Mouse (Mus musculus) embryonic facial prominence, embryonic 13.5 days (tissue): ENCODE measurements around the gene Cldn4. TPM values are rescaled to one million over a fixed set of nuclear protein-coding genes. Genes with fewer than 3 reads are reported as not detected.

Experiments
- ATAC-seq: fragments of 200-750 bp; cut with Nextera tagmentation; 2 replicates; pipeline ENCODE4 v1.8.0; 2017; ENCODE audit warnings: low read depth; ENCODE audit not compliant: insufficient number of reproducible peaks, insufficient read depth, low FRiP score, low TSS enrichment
- H3K27ac ChIP-seq: fragments of 300-500 bp; sonication (generic); 2 replicates; pipeline ENCODE4 v1.5.1; 2015; ENCODE audit warnings: moderate library complexity, mild to moderate bottlenecking, inconsistent platforms
- H3K27me3 ChIP-seq: fragments of 300-500 bp; sonication (generic); 2 replicates; pipeline ENCODE4 v1.6.1; 2015; ENCODE audit warnings: mild to moderate bottlenecking, inconsistent platforms
- H3K36me3 ChIP-seq: fragments of 300-500 bp; sonication (generic); 2 replicates; pipeline ENCODE4 v1.6.1; 2015; ENCODE audit warnings: mild to moderate bottlenecking, inconsistent platforms
- H3K4me1 ChIP-seq: fragments of 300-500 bp; sonication (generic); 2 replicates; pipeline ENCODE4 v1.6.1; 2015; ENCODE audit warnings: inconsistent platforms
- H3K4me2 ChIP-seq: fragments of 300-500 bp; sonication (generic); 2 replicates; pipeline ENCODE4 v1.6.1; 2015; ENCODE audit warnings: moderate library complexity, mild to moderate bottlenecking, inconsistent platforms
- H3K4me3 ChIP-seq: fragments of 300-500 bp; sonication (generic); 2 replicates; pipeline ENCODE4 v1.5.1; 2015; ENCODE audit warnings: mild to moderate bottlenecking, inconsistent platforms
- H3K9ac ChIP-seq: fragments of 300-500 bp; sonication (generic); 2 replicates; pipeline ENCODE4 v1.6.1; 2015; ENCODE audit warnings: mild to moderate bottlenecking, inconsistent platforms
- H3K9me3 ChIP-seq: fragments of 300-500 bp; sonication (generic); 2 replicates; pipeline ENCODE4 v1.6.1; 2016; ENCODE audit warnings: inconsistent platforms
- WGBS: fragments of 180-500 bp; shearing (Covaris S2); methylation state at CpG from one replicate; pipeline ENCODE4 v1.1.7; 2015; ENCODE audit warnings: mixed read lengths; 5-methylcytosine and 5-hydroxymethylcytosine counted together
- polyA plus RNA-seq: library from polyadenylated mRNA; unstranded; fragments of >200 nt; fragmentation: Nextera tagmentation; extraction: Ambion mirVana; gene quantifications from 2 replicates; pipeline ENCODE4 v1.2.1, GENCODE M21; 2015

Gene Cldn4
- 21.0 and 22.9 TPM in 2 replicates for polyA plus RNA-seq

- Histone ChIP-seq H3K9ac (peak within 1 kb of the TSS; percentile 65), H3K36me3 (no peaks in the 10 kb centered on the region), H3K9me3 (no peaks in the 10 kb centered on the region), H3K27me3 (peaks cover 48% of the 10 kb centered on the region), H3K4me3 (peak within 1 kb of the TSS; percentile 41), H3K4me2 (peak within 1 kb of the TSS; percentile 46), H3K27ac (peak within 1 kb of the TSS; percentile 81), H3K4me1 (peaks cover 25% of the 10 kb centered on the region)
- WGBS = 6% methylated on average over 11 of the region's 11 CpGs
- no peak for ATAC-seq
Observed at GRCm38 (mm10) chr5:134946857-134947255, at the start of gene Cldn4. Gene Cldn4, minus strand, starts transcription at chr5:134946934.

- WGBS = 90% methylated on average over 5 of the region's 5 CpGs
- H3K4me3 ChIP-seq = no peak overlapping the region
- H3K9me3 ChIP-seq = no peaks in the 10 kb centered on the region
- H3K9ac ChIP-seq = no peak overlapping the region
- no peaks in the 10 kb centered on the region for H3K36me3 ChIP-seq
- ATAC-seq = no peak
- 0 out of 2 replicates have a peak, but pooled peaks cover 4% of the 10 kb centered on the region for H3K4me1 ChIP-seq
- H3K27me3 ChIP-seq = peaks cover 23% of the 10 kb centered on the region
- no peak overlapping the region for H3K27ac ChIP-seq
- no peak overlapping the region for H3K4me2 ChIP-seq
Observed at GRCm38 (mm10) chr5:134992566-134992965, 45.8 kb upstream of the Cldn4 start.

GRCm38 (mm10) chr5:134989741-134990140 is 43.0 kb upstream of the Cldn4 start:
- Histone ChIP-seq H3K27me3 (peaks cover 51% of the 10 kb centered on the region), H3K36me3 (no peaks in the 10 kb centered on the region), H3K9me3 (no peaks in the 10 kb centered on the region), H3K4me3 (no peak overlapping the region), H3K9ac (no peak overlapping the region), H3K4me1 (peaks cover 27% of the 10 kb centered on the region), H3K4me2 (no peak overlapping the region), H3K27ac (no peak overlapping the region)
- WGBS = 27% methylated on average over 6 of the region's 6 CpGs
- no peak for ATAC-seq

GRCm38 (mm10) chr5:134989166-134989565 is 42.4 kb upstream of the Cldn4 start:
- H3K36me3 ChIP-seq = no peaks in the 10 kb centered on the region
- 76% methylated on average over 11 of the region's 11 CpGs for WGBS
- H3K9me3 ChIP-seq = no peaks in the 10 kb centered on the region
- 0 out of 2 replicates have a peak overlapping the region, but pooled peaks have one; percentile 14 for H3K4me2 ChIP-seq
- H3K27me3 ChIP-seq = peaks cover 57% of the 10 kb centered on the region
- H3K9ac ChIP-seq = no peak overlapping the region
- no peak for ATAC-seq
- H3K27ac ChIP-seq = no peak overlapping the region
- H3K4me1 ChIP-seq = peaks cover 27% of the 10 kb centered on the region
- H3K4me3 ChIP-seq = no peak overlapping the region

GRCm38 (mm10) chr5:134986298-134987268 is 39.8 kb upstream of the Cldn4 start:
- Histone ChIP-seq H3K4me2 (peak overlapping the region; percentile 57), H3K4me1 (peaks cover 27% of the 10 kb centered on the region), H3K4me3 (peak overlapping the region; percentile 38), H3K27ac (peak overlapping the region; percentile 68), H3K9me3 (no peaks in the 10 kb centered on the region), H3K9ac (peak overlapping the region; percentile 61), H3K27me3 (peaks cover 66% of the 10 kb centered on the region), H3K36me3 (no peaks in the 10 kb centered on the region)
- ATAC-seq = no peak
- 2% methylated on average over 79 of the region's 79 CpGs for WGBS

- peaks cover 27% of the 10 kb centered on the region for H3K4me1 ChIP-seq
- no peaks in the 10 kb centered on the region for H3K36me3 ChIP-seq
- H3K27ac ChIP-seq = peak within 1 kb of the TSS; percentile 68
- ATAC-seq = peak; percentile 69
- peaks cover 66% of the 10 kb centered on the region for H3K27me3 ChIP-seq
- H3K4me3 ChIP-seq = peak within 1 kb of the TSS; percentile 38
- under 1% methylated on average over 25 of the region's 25 CpGs for WGBS
- peak within 1 kb of the TSS; percentile 57 for H3K4me2 ChIP-seq
- no peaks in the 10 kb centered on the region for H3K9me3 ChIP-seq
- peak within 1 kb of the TSS; percentile 61 for H3K9ac ChIP-seq
Observed at GRCm38 (mm10) chr5:134985633-134986297, 39.0 kb upstream of the Cldn4 start, which contains the start of gene Cldn3. Gene Cldn3, plus strand, starts transcription at chr5:134986214.

GRCm38 (mm10) chr5:134983771-134984170 is 37.0 kb upstream of the Cldn4 start:
- 9% methylated on average over 3 of the region's 3 CpGs for WGBS
- H3K4me3 ChIP-seq = no peak overlapping the region
- peaks cover 53% of the 10 kb centered on the region for H3K27me3 ChIP-seq
- no peaks in the 10 kb centered on the region for H3K36me3 ChIP-seq
- ATAC-seq = no peak
- no peak overlapping the region for H3K4me2 ChIP-seq
- no peaks in the 10 kb centered on the region for H3K9me3 ChIP-seq
- H3K4me1 ChIP-seq = peaks cover 23% of the 10 kb centered on the region
- no peak overlapping the region for H3K9ac ChIP-seq
- no peak overlapping the region for H3K27ac ChIP-seq

GRCm38 (mm10) chr5:134983111-134983510 is 36.4 kb upstream of the Cldn4 start:
- H3K36me3 ChIP-seq = no peaks in the 10 kb centered on the region
- H3K4me2 ChIP-seq = no peak overlapping the region
- peaks cover 23% of the 10 kb centered on the region for H3K4me1 ChIP-seq
- H3K9ac ChIP-seq = no peak overlapping the region
- 60% methylated on average over 1 of the region's 1 CpGs for WGBS
- no peaks in the 10 kb centered on the region for H3K9me3 ChIP-seq
- no peak overlapping the region for H3K27ac ChIP-seq
- no peak for ATAC-seq
- peaks cover 48% of the 10 kb centered on the region for H3K27me3 ChIP-seq
- no peak overlapping the region for H3K4me3 ChIP-seq

GRCm38 (mm10) chr5:134981149-134981548 is 34.4 kb upstream of the Cldn4 start:
- H3K27ac ChIP-seq = no peak overlapping the region
- WGBS = 53% methylated on average over 10 of the region's 10 CpGs
- H3K4me3 ChIP-seq = no peak overlapping the region
- H3K27me3 ChIP-seq = peaks cover 29% of the 10 kb centered on the region
- H3K4me2 ChIP-seq = no peak overlapping the region
- no peaks in the 10 kb centered on the region for H3K9me3 ChIP-seq
- ATAC-seq = no peak
- no peak overlapping the region for H3K9ac ChIP-seq
- no peaks in the 10 kb centered on the region for H3K36me3 ChIP-seq
- peaks cover 12% of the 10 kb centered on the region for H3K4me1 ChIP-seq

GRCm38 (mm10) chr5:134977837-134978236 is 31.1 kb upstream of the Cldn4 start:
- H3K36me3 ChIP-seq = no peaks in the 10 kb centered on the region
- no peaks in the 10 kb centered on the region for H3K27me3 ChIP-seq
- no peak overlapping the region for H3K27ac ChIP-seq
- WGBS = 86% methylated on average over 4 of the region's 4 CpGs
- no peak overlapping the region for H3K4me3 ChIP-seq
- H3K4me2 ChIP-seq = no peak overlapping the region
- H3K9me3 ChIP-seq = no peaks in the 10 kb centered on the region
- H3K4me1 ChIP-seq = no peaks in the 10 kb centered on the region
- no peak for ATAC-seq
- H3K9ac ChIP-seq = no peak overlapping the region

GRCm38 (mm10) chr5:134976577-134977250 is 30.0 kb upstream of the Cldn4 start:
- ATAC-seq = no peak
- Histone ChIP-seq H3K27me3 (no peaks in the 10 kb centered on the region), H3K9ac (no peak overlapping the region), H3K27ac (no peak overlapping the region), H3K4me3 (no peak overlapping the region), H3K9me3 (no peaks in the 10 kb centered on the region), H3K36me3 (no peaks in the 10 kb centered on the region), H3K4me1 (no peaks in the 10 kb centered on the region), H3K4me2 (no peak overlapping the region)
- WGBS = 83% methylated on average over 14 of the region's 14 CpGs
